Mouse (Mus musculus) bone marrow, adult 2 months (tissue): ENCODE data around the gene Srrm3.

Experiments
- CTCF ChIP-seq: fragments of 200-500 bp; IDR thresholded peaks from 2 replicates; pipeline ENCODE4 v1.5.1; 2011; ENCODE audit warnings: low read length, control low read depth; ENCODE audit not compliant: control insufficient read depth, insufficient read depth
- POLR2A ChIP-seq: fragments of 200-500 bp; IDR thresholded peaks from 2 replicates; pipeline ENCODE4 v1.6.1; 2011; ENCODE audit warnings: low read depth, mild to moderate bottlenecking, control low read depth, low read length, borderline replicate concordance; ENCODE audit not compliant: control insufficient read depth

DNA sequence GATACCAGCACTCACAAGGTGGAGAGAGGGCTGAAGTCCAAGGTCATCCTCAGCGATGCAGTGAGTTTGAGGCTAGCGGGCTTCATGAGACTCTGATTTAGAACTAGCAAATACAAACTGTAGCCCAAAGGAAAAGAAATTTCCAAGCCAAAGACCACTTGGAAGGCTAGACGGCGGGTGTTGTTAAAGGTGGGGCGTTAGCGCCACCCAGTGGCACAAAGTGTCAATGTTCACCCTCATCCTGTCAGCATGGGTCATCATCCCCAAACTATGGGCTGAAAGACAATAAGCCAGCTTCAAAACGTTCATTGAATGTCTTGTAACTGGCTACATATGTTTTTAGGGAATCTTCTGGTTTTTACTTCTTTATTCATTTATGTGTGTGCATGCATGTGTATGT is 43.2 kb upstream of the Srrm3 start:
- peak; percentile 92 for TF ChIP-seq CTCF
- no peak for TF ChIP-seq POLR2A
